Mouse (Mus musculus) spleen, adult 2 months (tissue): ENCODE measurements around the gene Mcemp1.

Experiments
- CTCF ChIP-seq: fragments of 200-500 bp; IDR thresholded peaks from 2 replicates; pipeline ENCODE4 v1.5.1; 2011; ENCODE audit warnings: mild to moderate bottlenecking, inconsistent platforms; ENCODE audit not compliant: insufficient read depth, insufficient read length, insufficient replicate concordance; ENCODE audit errors: extremely low read depth
- POLR2A ChIP-seq: fragments of 200-500 bp; IDR thresholded peaks from 2 replicates; pipeline ENCODE4 v1.6.1; 2011; ENCODE audit warnings: low read depth, low read length, inconsistent platforms

- TF ChIP-seq CTCF: peak; percentile 94
- TF ChIP-seq POLR2A: no peak
Observed at GRCm38 (mm10) chr8:3671980-3672491, 6.5 kb downstream of the Mcemp1 start, which contains the start of gene Fcor.
